ENCODE assay signal across 8 mouse cellular contexts in genomic region chr19:59459811-59460241, GRCm38 (mm10). TPM values are rescaled to one million over a fixed set of nuclear protein-coding genes. Genes with fewer than 3 reads are reported as not detected.
A peak's percentile ranks its signal among the peaks of the same experiment; 100 is the strongest.
DNase-seq lines count a peak whose midpoint lies in the region; ATAC-seq lines count a peak whose summit lies in the region.

No protein-coding gene starts in this region.

- under 1% methylated on average over 19 of the region's 19 CpGs for WGBS in stomach, embryonic 14.5 days

- H3K4me3 ChIP-seq in stomach, embryonic 14.5 days (ENCODE audit: low read depth, low read length), result peak overlapping the region; percentile 27; the same call in 1 of the 2 replicates

- peak; percentile 21 for DNase-seq in adrenal gland, adult 2 months
- no peak for DNase-seq in adrenal gland, postnatal 25 days
- peak; percentile 23 for DNase-seq in thymus, postnatal 4 days
- no peak for DNase-seq in thymus, postnatal 14 days
- DNase-seq in kidney, postnatal 14 days, result peak; percentile 38
- no peak for DNase-seq in thymus, postnatal 0 days (ENCODE audit: low spot score)
- no peak for DNase-seq in urinary bladder, postnatal 36 days (ENCODE audit: low spot score in 2 of 2)

- H3K36me3 ChIP-seq in stomach, embryonic 14.5 days (ENCODE audit: control insufficient read depth, insufficient read depth, low read length), result no peaks in the 10 kb centered on the region

- no peaks in the 10 kb centered on the region for H3K9me3 ChIP-seq in stomach, embryonic 14.5 days (ENCODE audit: control insufficient read depth, low read depth, low read length)

- H3K27ac ChIP-seq in stomach, embryonic 14.5 days (ENCODE audit: low read length), result no peak overlapping the region

- ATAC-seq in stomach, embryonic 14.5 days (ENCODE audit: insufficient number of reproducible peaks, insufficient read depth, low FRiP score, low read depth), result 0 out of 2 replicates have a peak, but pooled peaks have one; percentile 11

- peaks cover 66% of the 10 kb centered on the region for H3K27me3 ChIP-seq in stomach, embryonic 14.5 days (ENCODE audit: control insufficient read depth, insufficient read depth, low read length)

- peaks cover 10% of the 10 kb centered on the region; the same call in 1 of the 2 replicates for H3K4me1 ChIP-seq in stomach, embryonic 14.5 days (ENCODE audit: control insufficient read depth, insufficient read depth, low read length)

- H3K4me2 ChIP-seq in stomach, embryonic 14.5 days (replicated peaks; ENCODE audit: low read depth, low read length), result peak overlapping the region; percentile 41; the same call in 1 of the 2 replicates

- no peak overlapping the region; the same call in 1 of the 2 replicates for H3K9ac ChIP-seq in stomach, embryonic 14.5 days (replicated peaks; ENCODE audit: low read depth, low read length)

RNA-seq across cellular contexts. Expression of gene Emx2, which starts 1.7 kb away (rescaled TPM):
- total RNA-seq in adrenal gland, adult 2 months (2021), result under 1 TPM in 1 of 2 experiments, not detected in 1; 0.55 TPM
- 0.18 and 0.24 TPM in 2 replicates for polyA plus RNA-seq in adrenal gland, adult 2 months (2012; rRNA removed)
- total RNA-seq in adrenal gland, postnatal 25 days (2021), result not detected in 2 replicates
- polyA plus RNA-seq in stomach, embryonic 14.5 days (2014; fragmentation: Nextera tagmentation; extraction: Ambion mirVana), result 0.22 and 0.30 TPM in 2 replicates
- 0.12 TPM in 1 of 2 replicates, not detected in the other for polyA plus RNA-seq in thymus, postnatal 0 days (2015; fragmentation: Nextera tagmentation; extraction: Ambion mirVana)

Comparison
In these comparisons a context has a peak if more than half of its experiments do, and no peak if none do; other contexts are left out.
1. DNase-seq: peak in adrenal gland, adult 2 months (single experiment), thymus, postnatal 4 days (single experiment) and kidney, postnatal 14 days (single experiment); none in adrenal gland, postnatal 25 days (single experiment), thymus, postnatal 14 days (single experiment), thymus, postnatal 0 days (single experiment) and urinary bladder, postnatal 36 days (0 of 2).